Mouse (Mus musculus): Measurements from ENCODE around the gene Dbh. TPM values are rescaled to one million over a fixed set of nuclear protein-coding genes. Genes with fewer than 3 reads are reported as not detected.

The Dbh gene
- total and polyA plus RNA-seq, 3 experiments, result not detected

DNA sequence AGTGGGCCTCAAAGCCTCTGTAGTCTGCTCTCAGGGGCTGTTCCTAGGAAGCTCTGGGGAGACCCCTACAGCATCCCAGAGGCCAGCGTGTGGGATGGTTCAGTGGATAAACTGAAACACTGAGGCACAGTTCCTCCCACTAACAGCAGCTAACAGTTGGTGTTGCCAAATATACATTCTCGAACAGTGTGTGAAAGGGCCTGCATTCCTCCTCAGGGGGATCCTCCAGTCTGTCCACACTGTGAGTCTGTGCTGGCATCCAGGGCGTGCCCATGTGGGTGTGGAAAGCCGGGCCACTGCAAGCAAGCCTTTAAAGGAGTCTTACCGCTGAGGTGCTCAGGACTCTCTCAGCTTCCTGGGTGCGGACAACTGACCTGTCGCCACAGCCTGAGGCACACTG, 61.5 kb downstream of the Dbh start:
- Histone ChIP-seq H3K27ac (ENCODE audit: control insufficient read depth, low read depth, low read length) (no peak overlapping the region), H3K79me2 (ENCODE audit: control insufficient read depth, insufficient read depth, low read length, poor library complexity) (no peaks in the 10 kb centered on the region)

DNA sequence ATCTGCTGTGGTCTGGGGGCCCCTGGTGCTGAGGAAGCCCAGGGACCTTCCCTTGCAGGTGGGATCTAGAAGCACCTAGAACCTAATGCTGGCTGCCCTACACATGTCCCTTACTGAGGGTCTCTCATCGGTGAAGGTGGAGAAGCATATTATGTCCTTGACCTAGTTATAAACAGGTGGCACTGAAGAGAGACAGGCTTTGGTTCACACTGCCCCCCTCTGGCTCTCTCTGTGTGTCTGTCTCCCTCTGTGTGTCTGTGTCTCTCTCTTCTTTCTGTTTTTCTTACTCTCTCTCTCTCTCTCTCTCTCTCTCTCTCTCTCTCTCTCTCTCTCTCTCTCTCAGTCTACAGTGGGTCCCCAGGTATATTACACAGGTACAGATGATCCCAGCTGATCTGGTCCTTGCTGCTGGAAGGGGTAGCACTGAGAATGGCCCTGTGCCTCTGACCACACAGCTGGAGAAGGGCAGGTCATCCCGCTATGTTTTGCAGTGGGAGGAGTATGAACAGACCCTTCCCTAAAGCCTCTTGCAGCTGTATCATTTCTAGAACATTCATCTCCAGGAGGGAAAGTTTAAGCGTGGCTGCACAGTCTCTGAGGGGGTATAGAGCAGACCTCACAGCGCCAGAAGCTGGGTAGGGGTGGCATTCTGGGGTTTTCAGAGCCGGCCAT, 63.9 kb downstream of the Dbh start:
- H3K36me3 ChIP-seq (ENCODE audit: control insufficient read depth in 1 of 2, insufficient read depth in 2 of 2, low read length in 2 of 2), result peaks cover 0 to 16% of the 10 kb centered on the region in 2 experiments; a peak in 2 of 4 replicates
- no peak overlapping the region for H3K27ac ChIP-seq (ENCODE audit: control insufficient read depth, low read depth, low read length)
- H3K79me2 ChIP-seq (ENCODE audit: control insufficient read depth, insufficient read depth, low read length, poor library complexity), result no peaks in the 10 kb centered on the region
- no peak overlapping the region for H3K4me3 ChIP-seq (ENCODE audit: control insufficient read depth in 1 of 2, insufficient read depth in 1 of 2, low read depth in 2 of 2, low read length in 2 of 2)
- H3K27me3 ChIP-seq (ENCODE audit: control insufficient read depth in 1 of 2, insufficient read depth in 2 of 2, low read length in 2 of 2), result no peaks in the 10 kb centered on the region
- TF ChIP-seq SMC3 (IDR thresholded peaks at IDR 0.05; ENCODE audit: low read depth, low read length), result no peak
- no peak for DNase-seq (ENCODE audit: low read depth, low spot score)
- no peak overlapping the region for H3K9ac ChIP-seq (ENCODE audit: control insufficient read depth, low read depth, low read length, poor library complexity, severe bottlenecking)
- H3K4me1 ChIP-seq (ENCODE audit: control insufficient read depth in 1 of 2, insufficient read depth in 2 of 2, low read length in 2 of 2), result peaks cover 2 to 19% of the 10 kb centered on the region in 2 experiments; a peak in 2 of 4 replicates
- no peaks in the 10 kb centered on the region for H3K9me3 ChIP-seq (replicated peaks; ENCODE audit: insufficient read depth, low read length)

More for the DNA sequence above, 61.5 kb downstream of the Dbh start:
- TF ChIP-seq ZNF384 (IDR thresholded peaks at IDR 0.05; ENCODE audit: low read depth, low read length) (no peak), POLR2AphosphoS5 (IDR thresholded peaks at IDR 0.05; ENCODE audit: borderline replicate concordance, low read depth, low read length) (no peak), MAFK (IDR thresholded peaks at IDR 0.05; ENCODE audit: borderline replicate concordance, low read depth, low read length) (no peak), RAD21 (IDR thresholded peaks at IDR 0.05; ENCODE audit: low read depth, low read length) (no peak), KAT2A (conservative IDR thresholded peaks at IDR 0.05; ENCODE audit: low read depth, low read length) (no peak), SIN3A (IDR thresholded peaks at IDR 0.05; ENCODE audit: low read length) (no peak), TCF12 (IDR thresholded peaks at IDR 0.05; ENCODE audit: low read depth, low read length) (no peak), MXI1 (IDR thresholded peaks at IDR 0.05; ENCODE audit: low read depth, low read length) (no peak), USF1 (IDR thresholded peaks at IDR 0.05; ENCODE audit: low read depth, low read length) (no peak), SMC3 (IDR thresholded peaks at IDR 0.05; ENCODE audit: low read depth, low read length) (no peak), GATA1 (IDR thresholded peaks at IDR 0.05; ENCODE audit: low read depth, low read length) (no peak), ETS1 (IDR thresholded peaks at IDR 0.05; ENCODE audit: low read depth, low read length) (no peak), UBTF (IDR thresholded peaks at IDR 0.05; ENCODE audit: borderline replicate concordance, insufficient read depth, low read depth, low read length) (no peak), ZMIZ1 (IDR thresholded peaks at IDR 0.05; ENCODE audit: low read depth, low read length) (no peak), POLR2A (IDR thresholded peaks at IDR 0.05; ENCODE audit: control insufficient read depth in 1 of 2, insufficient read depth in 1 of 2, low read depth in 1 of 2, low read length in 2 of 2, poor library complexity in 1 of 2) (no peak), JUND (IDR thresholded peaks at IDR 0.05; ENCODE audit: low read depth, low read length) (no peak), E2F4 (IDR thresholded peaks at IDR 0.05; ENCODE audit: borderline replicate concordance, low read depth, low read length) (no peak)
- peaks cover 0 to 2% of the 10 kb centered on the region in 2 experiments; a peak in 2 of 4 replicates for H3K36me3 ChIP-seq (ENCODE audit: control insufficient read depth in 1 of 2, insufficient read depth in 2 of 2, low read length in 2 of 2)
- H3K27me3 ChIP-seq (ENCODE audit: control insufficient read depth in 1 of 2, insufficient read depth in 2 of 2, low read length in 2 of 2), result no peaks in the 10 kb centered on the region; a peak in 1 of 4 replicates
- no peak for DNase-seq (ENCODE audit: low read depth, low spot score)
- peaks cover 0 to 3% of the 10 kb centered on the region in 2 experiments; a peak in 2 of 4 replicates for H3K4me1 ChIP-seq (ENCODE audit: control insufficient read depth in 1 of 2, insufficient read depth in 2 of 2, low read length in 2 of 2)
- H3K9me3 ChIP-seq (replicated peaks; ENCODE audit: insufficient read depth, low read length), result no peaks in the 10 kb centered on the region
- no peak overlapping the region for H3K4me3 ChIP-seq (ENCODE audit: control insufficient read depth in 1 of 2, insufficient read depth in 1 of 2, low read depth in 2 of 2, low read length in 2 of 2)
- no peak overlapping the region for H3K9ac ChIP-seq (ENCODE audit: control insufficient read depth, low read depth, low read length, poor library complexity, severe bottlenecking)

All from MEL (cell line).